Mouse (Mus musculus) heart, adult 2 months (tissue): ENCODE measurements around the gene Ttc23. TPM values are rescaled to one million over a fixed set of nuclear protein-coding genes. Genes with fewer than 3 reads are reported as not detected.

Source experiments
- DNase-seq, 2 experiments: peaks; one replicate each; pipeline ENCODE4 v3.0.0; 2021
- H3K27ac ChIP-seq: fragments of 200-600 bp; 2 replicates; pipeline ENCODE4 v1.8.1; 2022
- H3K27me3 ChIP-seq: fragments of 200-500 bp; 2 replicates; pipeline ENCODE4 v1.6.1; 2012; ENCODE audit warnings: mild to moderate bottlenecking, low read length, inconsistent platforms, mixed read lengths; ENCODE audit not compliant: control insufficient read depth, insufficient read depth
- H3K36me3 ChIP-seq: fragments of 200-500 bp; 2 replicates; pipeline ENCODE4 v1.6.1; 2012; ENCODE audit warnings: low read length, inconsistent platforms; ENCODE audit not compliant: control insufficient read depth, insufficient read depth
- H3K4me1 ChIP-seq: fragments of 200-500 bp; 2 replicates; pipeline ENCODE4 v1.6.1; 2011; ENCODE audit warnings: low read length; ENCODE audit not compliant: control insufficient read depth, insufficient read depth
- H3K4me3 ChIP-seq: fragments of 200-600 bp; 2 replicates; pipeline ENCODE4 v1.8.1; 2022
- H3K79me2 ChIP-seq: fragments of 200-500 bp; replicated peaks from 2 replicates; pipeline ENCODE4 v1.6.1; 2012; ENCODE audit warnings: mild to moderate bottlenecking, inconsistent platforms, low read length, moderate library complexity, mixed read lengths; ENCODE audit not compliant: control insufficient read depth, insufficient read depth
- H3K9ac ChIP-seq: fragments of 200-500 bp; 2 replicates; pipeline ENCODE4 v1.6.1; 2012; ENCODE audit warnings: low read depth, mild to moderate bottlenecking, control low read depth, inconsistent platforms, low read length, mixed read lengths
- CTCF ChIP-seq: fragments of 200-600 bp; IDR thresholded peaks from 2 replicates; pipeline ENCODE4 v1.8.1; 2022; ENCODE audit warnings: antibody characterized with exemption, mild to moderate bottlenecking, moderate library complexity
- EP300 ChIP-seq: fragments of 200-500 bp; IDR thresholded peaks from 2 replicates; pipeline ENCODE4 v1.6.1; 2011; ENCODE audit warnings: low read depth, low read length, control low read depth; ENCODE audit not compliant: insufficient read depth
- POLR2A ChIP-seq: fragments of 200-500 bp; IDR thresholded peaks from 2 replicates; pipeline ENCODE4 v1.6.1; 2011; ENCODE audit warnings: mild to moderate bottlenecking, low read depth, low read length, control low read depth; ENCODE audit not compliant: insufficient read depth
- WGBS: fragments of 180-500 bp; shearing (Covaris S2); methylation state at CpG from one replicate; pipeline ENCODE4 v1.1.7; 2018; 5-methylcytosine and 5-hydroxymethylcytosine counted together
- intact Hi-C: fragments of 180-260 bp; cut with DNase I; formaldehyde crosslinking; loops from one replicate; pipeline ENCODE4 v1.15.1; 2025
- polyA plus RNA-seq: library from polyadenylated mRNA; depleted of rRNA; stranded (reverse); fragments of >200 nt; gene quantifications from 2 replicates; pipeline ENCODE4 v1.2.3, GENCODE M21; 2012
- total RNA-seq, 2 experiments: library from RNA; stranded (reverse); gene quantifications; 2 replicates each; pipeline ENCODE4 v1.2.3; 2021

Gene Ttc23
- total and polyA plus RNA-seq, 3 experiments = 3.6 to 20.7 (median 18.6) TPM

- intact Hi-C loops = no loop called here
- no peaks in the 10 kb centered on the region for H3K36me3 ChIP-seq
- no peak for DNase-seq
- TF ChIP-seq EP300 (no peak), POLR2A (no peak), CTCF (no peak)
- H3K27ac ChIP-seq = peak overlapping the region; percentile 95
- no peaks in the 10 kb centered on the region for H3K27me3 ChIP-seq
- H3K9ac ChIP-seq = peak overlapping the region; percentile 62; the same call in 1 of the 2 replicates
- no peaks in the 10 kb centered on the region; the same call in 1 of the 2 replicates for H3K79me2 ChIP-seq
- H3K4me3 ChIP-seq = peak overlapping the region; percentile 88
- H3K4me1 ChIP-seq = peaks cover 2% of the 10 kb centered on the region
- WGBS = 13% methylated on average over 6 of the region's 6 CpGs
Measured at GRCm38 (mm10) chr7:67646131-67646530, 1.1 kb upstream of the Ttc23 start.

GRCm38 (mm10) chr7:67648376-67648775, 1.2 kb downstream of the Ttc23 start:
- H3K36me3 ChIP-seq = no peaks in the 10 kb centered on the region
- H3K27me3 ChIP-seq = no peaks in the 10 kb centered on the region
- TF ChIP-seq CTCF = no peak
- TF ChIP-seq EP300 = no peak
- no peak for TF ChIP-seq POLR2A
- intact Hi-C loops = no loop called here
- peak overlapping the region; percentile 73 for H3K4me3 ChIP-seq
- peaks cover 2% of the 10 kb centered on the region; the same call in 1 of the 2 replicates for H3K79me2 ChIP-seq
- no peak overlapping the region for H3K27ac ChIP-seq
- H3K4me1 ChIP-seq = peaks cover 2% of the 10 kb centered on the region
- WGBS = 61% methylated on average over 4 of the region's 4 CpGs
- H3K9ac ChIP-seq = no peak overlapping the region
- DNase-seq = no peak

- Histone ChIP-seq H3K4me1 (peaks cover 2% of the 10 kb centered on the region), H3K4me3 (no peak overlapping the region), H3K36me3 (no peaks in the 10 kb centered on the region), H3K9ac (no peak overlapping the region), H3K27me3 (no peaks in the 10 kb centered on the region), H3K27ac (no peak overlapping the region), H3K79me2 (peaks cover 2% of the 10 kb centered on the region; the same call in 1 of the 2 replicates)
- DNase-seq = no peak
- intact Hi-C loops = no loop called here
- TF ChIP-seq POLR2A = no peak
- TF ChIP-seq EP300 = no peak
- 75% methylated on average over 5 of the region's 5 CpGs for WGBS
Measured at GRCm38 (mm10) chr7:67652211-67652610, 5.0 kb downstream of the Ttc23 start.

GRCm38 (mm10) chr7:67654668-67655067, 7.5 kb downstream of the Ttc23 start:
- Histone ChIP-seq H3K4me3 (no peak overlapping the region), H3K27me3 (no peaks in the 10 kb centered on the region), H3K36me3 (no peaks in the 10 kb centered on the region), H3K79me2 (peaks cover 2% of the 10 kb centered on the region; the same call in 1 of the 2 replicates), H3K27ac (no peak overlapping the region), H3K9ac (no peak overlapping the region), H3K4me1 (no peaks in the 10 kb centered on the region)
- DNase-seq = no peak
- TF ChIP-seq EP300 (no peak), POLR2A (no peak), CTCF (no peak)
- WGBS = 86% methylated on average over 7 of the region's 7 CpGs
- intact Hi-C loops = no loop called here

GRCm38 (mm10) chr7:67655186-67655585, 8.0 kb downstream of the Ttc23 start:
- H3K9ac ChIP-seq = no peak overlapping the region
- no peaks in the 10 kb centered on the region for H3K4me1 ChIP-seq
- no peak for TF ChIP-seq CTCF
- TF ChIP-seq EP300 = no peak
- TF ChIP-seq POLR2A = no peak
- DNase-seq = no peak
- no peak overlapping the region for H3K27ac ChIP-seq
- WGBS = 67% methylated on average over 1 of the region's 1 CpGs
- H3K4me3 ChIP-seq = no peak overlapping the region
- H3K27me3 ChIP-seq = no peaks in the 10 kb centered on the region
- H3K79me2 ChIP-seq = peaks cover 2% of the 10 kb centered on the region; the same call in 1 of the 2 replicates
- no peaks in the 10 kb centered on the region for H3K36me3 ChIP-seq
- intact Hi-C loops = no loop called here

- no peaks in the 10 kb centered on the region for H3K79me2 ChIP-seq
- no peak for DNase-seq
- 89% methylated on average over 4 of the region's 4 CpGs for WGBS
- no peak overlapping the region for H3K4me3 ChIP-seq
- H3K36me3 ChIP-seq = no peaks in the 10 kb centered on the region
- intact Hi-C loops = no loop called here
- H3K27ac ChIP-seq = no peak overlapping the region
- H3K4me1 ChIP-seq = no peaks in the 10 kb centered on the region
- H3K9ac ChIP-seq = no peak overlapping the region
- H3K27me3 ChIP-seq = no peaks in the 10 kb centered on the region
- TF ChIP-seq POLR2A (no peak), EP300 (no peak), CTCF (0 out of 2 replicates have a peak, but pooled peaks have one; percentile 20)
Measured at GRCm38 (mm10) chr7:67658110-67658509, 10.9 kb downstream of the Ttc23 start.
